Mouse (Mus musculus): Measurements from ENCODE around the gene Ttll1. TPM values are rescaled to one million over a fixed set of nuclear protein-coding genes. Genes with fewer than 3 reads are reported as not detected.
"Not testable (repeated sequence)": the region's sequence is repeated elsewhere in the genome, so short reads cannot be mapped to it uniquely, and the experiment has no call there.

Gene Ttll1
- polyA plus RNA-seq, 1 experiment from 2014 or later: 125 TPM

GRCm38 (mm10) chr15:83518215-83519048 is 7.7 kb upstream of the Ttll1 start:
- WGBS: 35% methylated on average over 20 of the region's 20 CpGs
- H3K9ac ChIP-seq: no peak overlapping the region
- ATAC-seq (replicated peaks): 0 out of 2 replicates have a peak, but pooled peaks have one; percentile 45

GRCm38 (mm10) chr15:83515018-83515417 is 4.3 kb upstream of the Ttll1 start:
- Histone ChIP-seq H3K9ac (no peak overlapping the region), H3K4me1 (peaks cover 8% of the 10 kb centered on the region; the same call in 1 of the 2 replicates), H3K4me2 (no peak overlapping the region), H3K4me3 (no peak overlapping the region), H3K27ac (no peak overlapping the region), H3K27me3 (replicated peaks) (no peaks in the 10 kb centered on the region; the same call in 1 of the 2 replicates), H3K9me3 (no peaks in the 10 kb centered on the region), H3K36me3 (replicated peaks) (no peaks in the 10 kb centered on the region)
- no peak for ATAC-seq (replicated peaks)
- 62% methylated on average over 5 of the region's 5 CpGs for WGBS

More at GRCm38 (mm10) chr15:83518215-83519048, 7.7 kb upstream of the Ttll1 start:
- H3K4me1 ChIP-seq: peaks cover 12% of the 10 kb centered on the region
- no peak overlapping the region for H3K27ac ChIP-seq
- H3K4me2 ChIP-seq: peak overlapping the region; percentile 33; the same call in 1 of the 2 replicates
- no peak overlapping the region for H3K4me3 ChIP-seq
- no peaks in the 10 kb centered on the region for H3K9me3 ChIP-seq
- H3K27me3 ChIP-seq (replicated peaks): no peaks in the 10 kb centered on the region
- no peaks in the 10 kb centered on the region for H3K36me3 ChIP-seq (replicated peaks)

GRCm38 (mm10) chr15:83512489-83513281 is 2.0 kb upstream of the Ttll1 start:
- ATAC-seq (replicated peaks): no peak
- Histone ChIP-seq H3K9ac (no peak overlapping the region), H3K4me2 (no peak overlapping the region), H3K9me3 (no peaks in the 10 kb centered on the region), H3K36me3 (replicated peaks) (no peaks in the 10 kb centered on the region), H3K27me3 (replicated peaks) (no peaks in the 10 kb centered on the region; the same call in 1 of the 2 replicates), H3K27ac (no peak overlapping the region), H3K4me3 (no peak overlapping the region), H3K4me1 (peaks cover 23% of the 10 kb centered on the region)
- WGBS: 80% methylated on average over 13 of the region's 13 CpGs

- H3K27ac ChIP-seq: peak overlapping the region; percentile 93
- peak overlapping the region; percentile 50 for H3K4me2 ChIP-seq
- WGBS: 26% methylated on average over 17 of the region's 17 CpGs
- H3K9ac ChIP-seq: peak overlapping the region; percentile 80
- ATAC-seq (replicated peaks): peak; percentile 88
- no peaks in the 10 kb centered on the region; the same call in 1 of the 2 replicates for H3K36me3 ChIP-seq (replicated peaks)
- no peaks in the 10 kb centered on the region; the same call in 1 of the 2 replicates for H3K27me3 ChIP-seq (replicated peaks)
- H3K9me3 ChIP-seq: no peaks in the 10 kb centered on the region
- H3K4me1 ChIP-seq: peaks cover 25% of the 10 kb centered on the region
- peak overlapping the region; percentile 72 for H3K4me3 ChIP-seq
Observed at GRCm38 (mm10) chr15:83509950-83510804, 516 bp downstream of the Ttll1 start.

GRCm38 (mm10) chr15:83501483-83501882 is 9.2 kb downstream of the Ttll1 start:
- not testable (repeated sequence) for H3K9me3 ChIP-seq

DNA sequence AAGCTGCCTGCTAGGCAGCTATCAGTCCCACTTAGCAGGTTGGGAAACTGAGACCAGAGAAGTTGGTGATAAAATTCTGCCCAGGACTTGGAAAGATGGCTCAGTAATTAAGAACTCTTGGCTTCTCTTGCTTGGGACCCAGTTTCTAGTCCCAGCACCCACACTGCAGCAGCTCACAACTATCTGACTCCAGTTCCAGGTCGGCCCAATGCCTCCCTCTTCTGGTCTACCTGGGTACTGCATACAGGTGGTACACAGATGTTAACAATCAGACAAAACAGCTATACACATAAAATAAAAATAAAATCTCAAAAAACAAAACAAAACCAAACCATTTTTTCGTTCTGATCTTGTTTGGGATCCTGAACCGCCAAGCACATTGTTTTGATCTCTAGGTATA is 10.3 kb downstream of the Ttll1 start:
- Histone ChIP-seq H3K9me3 (no peaks in the 10 kb centered on the region), H3K4me3 (no peak overlapping the region), H3K36me3 (replicated peaks) (peaks cover 69% of the 10 kb centered on the region), H3K27me3 (replicated peaks) (no peaks in the 10 kb centered on the region), H3K4me2 (no peak overlapping the region), H3K9ac (no peak overlapping the region), H3K27ac (no peak overlapping the region), H3K4me1 (no peaks in the 10 kb centered on the region)
- ATAC-seq (replicated peaks): no peak
- WGBS: 63% methylated on average over 3 of the region's 3 CpGs

More at GRCm38 (mm10) chr15:83501483-83501882, 9.2 kb downstream of the Ttll1 start:
- not testable (repeated sequence) for H3K27ac ChIP-seq; H3K4me1 ChIP-seq; H3K9ac ChIP-seq; ATAC-seq (replicated peaks); H3K4me3 ChIP-seq; H3K4me2 ChIP-seq; H3K27me3 ChIP-seq (replicated peaks)
- H3K36me3 ChIP-seq (replicated peaks): peaks cover 58% of the 10 kb centered on the region
- WGBS: 80% methylated on average over 6 of the region's 6 CpGs

DNA sequence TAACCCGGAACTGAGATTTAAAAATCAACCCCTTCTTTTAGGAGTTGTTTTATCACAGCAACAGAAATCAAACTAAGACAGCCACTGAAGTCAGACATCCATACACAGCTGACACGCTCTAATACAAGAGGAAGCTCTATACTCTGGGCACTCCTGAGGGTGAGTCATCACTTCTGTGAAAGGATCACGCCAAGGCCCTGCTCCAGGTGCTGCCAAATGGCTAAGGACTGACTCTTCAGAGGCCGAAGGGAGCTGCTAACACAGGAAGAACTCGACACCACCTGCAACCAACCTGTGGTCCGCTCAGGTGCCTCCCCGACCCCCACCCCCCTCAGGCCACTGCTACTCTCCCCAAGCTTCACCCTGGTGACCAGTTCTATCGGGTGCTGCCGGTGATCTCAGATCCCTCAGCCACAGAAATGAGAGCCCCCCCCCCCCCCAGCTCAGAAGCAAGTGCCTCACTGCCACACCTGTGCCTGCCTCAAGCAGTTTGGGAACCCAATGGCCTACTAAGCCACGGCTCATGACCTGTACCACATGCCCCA is 11.4 kb downstream of the Ttll1 start:
- Histone ChIP-seq H3K4me1 (no peaks in the 10 kb centered on the region), H3K27ac (no peak overlapping the region), H3K9ac (no peak overlapping the region), H3K27me3 (replicated peaks) (no peaks in the 10 kb centered on the region), H3K36me3 (replicated peaks) (peaks cover 80% of the 10 kb centered on the region), H3K9me3 (no peaks in the 10 kb centered on the region), H3K4me2 (no peak overlapping the region), H3K4me3 (no peak overlapping the region)
- 91% methylated on average over 10 of the region's 10 CpGs for WGBS
- no peak for ATAC-seq (replicated peaks)

DNA sequence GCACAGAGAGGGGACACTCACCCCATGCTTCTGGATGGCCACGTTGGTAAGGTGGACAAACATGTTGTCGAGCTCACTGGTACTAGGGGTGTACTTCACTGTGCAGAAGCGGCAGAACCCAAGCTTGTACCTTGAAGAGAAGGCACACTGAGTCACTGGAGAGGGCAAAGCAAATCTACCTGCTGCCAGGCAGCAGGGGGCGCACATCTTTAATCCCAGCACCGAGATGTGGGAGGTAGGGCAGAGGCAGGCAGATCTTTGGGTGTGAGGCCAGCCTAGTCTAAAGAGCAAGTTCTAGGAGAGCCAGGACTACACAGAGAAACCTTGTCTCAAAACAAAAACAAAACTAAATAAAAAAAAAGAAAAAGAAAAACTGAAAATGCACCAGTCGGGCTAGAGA is 13.4 kb downstream of the Ttll1 start:
- WGBS: 89% methylated on average over 6 of the region's 6 CpGs
- no peak overlapping the region for H3K4me3 ChIP-seq
- H3K4me2 ChIP-seq: no peak overlapping the region
- H3K27ac ChIP-seq: no peak overlapping the region
- H3K4me1 ChIP-seq: no peaks in the 10 kb centered on the region
- H3K27me3 ChIP-seq (replicated peaks): no peaks in the 10 kb centered on the region
- no peaks in the 10 kb centered on the region for H3K9me3 ChIP-seq
- no peak overlapping the region for H3K9ac ChIP-seq
- H3K36me3 ChIP-seq (replicated peaks): peaks cover 84% of the 10 kb centered on the region
- ATAC-seq (replicated peaks): no peak

- WGBS: 72% methylated on average over 22 of the region's 22 CpGs
- Histone ChIP-seq H3K4me3 (no peak overlapping the region), H3K4me2 (no peak overlapping the region), H3K27me3 (replicated peaks) (no peaks in the 10 kb centered on the region), H3K9me3 (no peaks in the 10 kb centered on the region), H3K9ac (no peak overlapping the region), H3K4me1 (no peaks in the 10 kb centered on the region), H3K27ac (no peak overlapping the region), H3K36me3 (replicated peaks) (peaks cover 82% of the 10 kb centered on the region)
- ATAC-seq (replicated peaks): no peak
Observed at GRCm38 (mm10) chr15:83495787-83496367, 14.8 kb downstream of the Ttll1 start.

DNA sequence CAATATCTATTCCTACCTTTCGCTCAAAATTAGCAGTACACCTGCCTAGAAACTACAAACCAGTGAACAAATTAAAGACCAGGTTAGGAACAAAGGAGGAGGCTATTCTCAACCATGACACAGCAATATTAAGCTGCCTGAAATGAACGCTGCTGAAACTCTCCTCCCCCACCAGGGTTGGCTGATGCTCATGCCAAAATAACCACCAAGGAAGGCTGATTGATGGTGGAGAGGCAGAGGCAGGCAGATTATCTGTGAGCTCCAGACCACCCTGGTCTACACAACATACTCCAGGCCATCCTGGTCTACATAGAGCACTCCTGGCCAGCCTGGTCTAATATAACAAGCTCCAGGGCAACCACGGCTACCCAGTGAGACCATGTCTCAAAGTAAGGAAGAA is 15.5 kb downstream of the Ttll1 start:
- Histone ChIP-seq H3K4me2 (no peak overlapping the region), H3K27ac (no peak overlapping the region), H3K36me3 (replicated peaks) (peaks cover 83% of the 10 kb centered on the region), H3K4me3 (no peak overlapping the region), H3K9ac (no peak overlapping the region), H3K27me3 (replicated peaks) (no peaks in the 10 kb centered on the region), H3K4me1 (no peaks in the 10 kb centered on the region), H3K9me3 (no peaks in the 10 kb centered on the region)
- ATAC-seq (replicated peaks): no peak
- 94% methylated on average over 3 of the region's 3 CpGs for WGBS

GRCm38 (mm10) chr15:83494572-83494920 is 16.1 kb downstream of the Ttll1 start:
- Histone ChIP-seq H3K27ac (no peak overlapping the region), H3K36me3 (replicated peaks) (peaks cover 81% of the 10 kb centered on the region), H3K27me3 (replicated peaks) (no peaks in the 10 kb centered on the region), H3K4me3 (no peak overlapping the region), H3K9ac (no peak overlapping the region), H3K4me1 (no peaks in the 10 kb centered on the region), H3K9me3 (no peaks in the 10 kb centered on the region), H3K4me2 (no peak overlapping the region)
- 83% methylated on average over 6 of the region's 6 CpGs for WGBS
- ATAC-seq (replicated peaks): no peak
